Mouse (Mus musculus) E14TG2a.4 (cell line): ENCODE measurements around the gene Mcts2.

Experiments used
- CTCF ChIP-seq: conservative IDR thresholded peaks from 2 replicates; pipeline ENCODE4 v1.5.1; 2014; ENCODE audit warnings: low read length
- POU5F1 ChIP-seq: IDR thresholded peaks from 2 replicates; pipeline ENCODE4 v1.6.1; 2014; ENCODE audit warnings: low read length, borderline replicate concordance

DNA sequence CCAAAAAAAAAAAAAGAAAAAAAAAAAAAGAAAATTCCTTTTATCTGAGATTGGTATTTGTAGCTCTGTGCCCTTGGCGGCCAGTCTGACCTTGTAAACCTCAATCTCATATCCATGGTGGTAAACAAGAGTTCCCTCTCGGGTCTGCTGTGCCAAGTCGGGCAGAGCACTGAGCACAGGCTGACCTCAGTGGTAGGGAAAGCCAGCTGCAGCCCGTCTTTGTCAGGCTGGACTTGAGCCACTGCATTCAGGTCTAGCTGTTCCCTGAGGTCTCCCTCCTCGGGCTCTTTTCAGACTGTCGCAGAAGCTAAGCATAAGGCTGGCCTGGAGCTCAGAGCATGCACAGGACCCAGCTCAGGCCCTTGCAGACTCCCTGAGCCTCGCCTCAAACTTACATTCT is 7.9 kb downstream of the Mcts2 start:
- no peak for TF ChIP-seq CTCF
- no peak for TF ChIP-seq POU5F1
